Mouse (Mus musculus) kidney, adult 2 months (tissue): ENCODE measurements around the gene Asrgl1. TPM values are rescaled to one million over a fixed set of nuclear protein-coding genes. Genes with fewer than 3 reads are reported as not detected.

Experiments used
- DNase-seq: peaks from one replicate; pipeline ENCODE4 v3.0.0; 2021
- H3K27ac ChIP-seq: fragments of 200-500 bp; 2 replicates; pipeline ENCODE4 v1.5.1; 2012; ENCODE audit warnings: low read depth, low read length, control low read depth, inconsistent platforms; ENCODE audit not compliant: insufficient read depth
- H3K27me3 ChIP-seq: fragments of 200-500 bp; replicated peaks from 2 replicates; pipeline ENCODE4 v1.6.1; 2012; ENCODE audit warnings: mild to moderate bottlenecking, moderate library complexity, low read length, inconsistent platforms; ENCODE audit not compliant: control insufficient read depth, insufficient read depth
- H3K36me3 ChIP-seq: fragments of 200-500 bp; 2 replicates; pipeline ENCODE4 v1.6.1; 2012; ENCODE audit warnings: mild to moderate bottlenecking, moderate library complexity, low read length, inconsistent platforms; ENCODE audit not compliant: control insufficient read depth, insufficient read depth
- H3K4me1 ChIP-seq: fragments of 200-500 bp; 2 replicates; pipeline ENCODE4 v1.6.1; 2011; ENCODE audit warnings: low read length; ENCODE audit not compliant: control insufficient read depth, insufficient read depth
- H3K4me3 ChIP-seq: fragments of 200-500 bp; 2 replicates; pipeline ENCODE4 v1.5.1; 2011; ENCODE audit warnings: mild to moderate bottlenecking, low read depth, low read length, control low read depth; ENCODE audit not compliant: insufficient read depth
- CTCF ChIP-seq: fragments of 200-500 bp; conservative IDR thresholded peaks from 2 replicates; pipeline ENCODE4 v1.5.1; 2011; ENCODE audit warnings: low read depth, mild to moderate bottlenecking, control low read depth, low read length, moderate library complexity, mixed read lengths; ENCODE audit not compliant: insufficient read depth, insufficient read length
- POLR2A ChIP-seq: fragments of 200-500 bp; IDR thresholded peaks from one replicate; pipeline ENCODE4 v1.6.1; 2011; ENCODE audit warnings: low read depth, low read length, control low read depth
- WGBS: fragments of 180-500 bp; shearing (Covaris S2); methylation state at CpG from one replicate; pipeline ENCODE4 v1.1.7; 2018; 5-methylcytosine and 5-hydroxymethylcytosine counted together
- polyA plus RNA-seq: library from polyadenylated mRNA; depleted of rRNA; stranded (reverse); fragments of >200 nt; gene quantifications from 2 replicates; pipeline ENCODE4 v1.2.3, GENCODE M21; 2012

Gene Asrgl1
- polyA plus RNA-seq, 1 experiment, result 3.5 TPM

- no peak overlapping the region for H3K4me3 ChIP-seq
- WGBS, result 80% methylated on average over 4 of the region's 4 CpGs
Measured at GRCm38 (mm10) chr19:9103986-9104385, 31.4 kb downstream of the Asrgl1 start.

GRCm38 (mm10) chr19:9101062-9101457 lies 34.4 kb downstream of the Asrgl1 start:
- Histone ChIP-seq H3K27me3 (no peaks in the 10 kb centered on the region), H3K27ac (no peak overlapping the region), H3K4me3 (no peak overlapping the region), H3K4me1 (no peaks in the 10 kb centered on the region), H3K36me3 (no peaks in the 10 kb centered on the region)
- 87% methylated on average over 2 of the region's 2 CpGs for WGBS
- TF ChIP-seq POLR2A (no peak), CTCF (no peak)
- no peak for DNase-seq

More at GRCm38 (mm10) chr19:9103986-9104385, 31.4 kb downstream of the Asrgl1 start:
- H3K4me1 ChIP-seq, result 0 out of 2 replicates have a peak, but pooled peaks cover 3% of the 10 kb centered on the region
- no peaks in the 10 kb centered on the region for H3K27me3 ChIP-seq
- TF ChIP-seq POLR2A (no peak), CTCF (no peak)
- DNase-seq, result no peak
- no peaks in the 10 kb centered on the region for H3K36me3 ChIP-seq
- H3K27ac ChIP-seq, result no peak overlapping the region

GRCm38 (mm10) chr19:9100297-9101061 lies 35.0 kb downstream of the Asrgl1 start:
- WGBS, result 81% methylated on average over 17 of the region's 17 CpGs
- Histone ChIP-seq H3K27ac (no peak overlapping the region), H3K4me1 (no peaks in the 10 kb centered on the region), H3K27me3 (no peaks in the 10 kb centered on the region), H3K4me3 (no peak overlapping the region), H3K36me3 (no peaks in the 10 kb centered on the region)
- no peak for DNase-seq
- no peak for TF ChIP-seq POLR2A
- no peak for TF ChIP-seq CTCF

GRCm38 (mm10) chr19:9099751-9100150 lies 35.7 kb downstream of the Asrgl1 start:
- TF ChIP-seq POLR2A (no peak), CTCF (no peak)
- H3K4me3 ChIP-seq, result no peak overlapping the region
- no peaks in the 10 kb centered on the region for H3K27me3 ChIP-seq
- WGBS, result 93% methylated on average over 8 of the region's 8 CpGs
- DNase-seq, result no peak
- no peaks in the 10 kb centered on the region for H3K36me3 ChIP-seq
- no peak overlapping the region for H3K27ac ChIP-seq
- no peaks in the 10 kb centered on the region for H3K4me1 ChIP-seq

GRCm38 (mm10) chr19:9097441-9097840 lies 38.0 kb downstream of the Asrgl1 start:
- H3K4me3 ChIP-seq, result no peak overlapping the region
- H3K27me3 ChIP-seq, result no peaks in the 10 kb centered on the region
- no peaks in the 10 kb centered on the region for H3K36me3 ChIP-seq
- WGBS, result 74% methylated on average over 13 of the region's 13 CpGs
- no peaks in the 10 kb centered on the region for H3K4me1 ChIP-seq
- no peak for DNase-seq
- H3K27ac ChIP-seq, result no peak overlapping the region
- TF ChIP-seq CTCF (no peak), POLR2A (no peak)

- no peaks in the 10 kb centered on the region for H3K36me3 ChIP-seq
- H3K4me3 ChIP-seq, result no peak overlapping the region
- no peak for DNase-seq
- WGBS, result 75% methylated on average over 5 of the region's 5 CpGs
- no peaks in the 10 kb centered on the region for H3K4me1 ChIP-seq
- no peak for TF ChIP-seq POLR2A
- no peak for TF ChIP-seq CTCF
- no peaks in the 10 kb centered on the region for H3K27me3 ChIP-seq
- no peak overlapping the region for H3K27ac ChIP-seq
Measured at GRCm38 (mm10) chr19:9095111-9095510, 40.3 kb downstream of the Asrgl1 start.

GRCm38 (mm10) chr19:9090709-9091108 lies 44.7 kb downstream of the Asrgl1 start:
- WGBS, result 49% methylated on average over 2 of the region's 2 CpGs
- DNase-seq, result no peak
- Histone ChIP-seq H3K4me1 (no peaks in the 10 kb centered on the region), H3K36me3 (no peaks in the 10 kb centered on the region), H3K27ac (no peak overlapping the region), H3K27me3 (no peaks in the 10 kb centered on the region), H3K4me3 (no peak overlapping the region)
- TF ChIP-seq CTCF, result no peak; the same call in 1 of the 2 replicates
- no peak for TF ChIP-seq POLR2A
